Mouse (Mus musculus): Measurements from ENCODE around the gene Proser1.

DNA sequence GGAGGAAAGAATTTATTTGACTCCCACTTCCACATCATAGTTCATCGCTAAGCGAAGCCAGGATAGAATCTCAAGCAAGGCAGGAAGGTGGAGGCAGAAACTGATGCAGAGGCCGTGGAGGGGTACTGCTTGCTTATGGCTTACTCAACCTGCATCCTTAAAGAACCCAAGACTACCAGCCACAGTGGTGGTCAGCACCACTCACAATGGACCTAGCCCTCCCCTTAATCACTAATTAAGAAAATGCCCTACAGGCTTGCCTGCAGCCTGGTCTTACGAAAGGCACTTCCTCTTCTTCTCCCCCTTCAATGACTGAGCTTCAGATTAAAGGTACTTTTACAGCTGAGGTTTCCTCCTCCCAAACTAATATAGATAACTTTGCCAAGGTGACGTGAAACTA lies 26.9 kb upstream of the Proser1 start:
- TF ChIP-seq CTCF (IDR thresholded peaks at IDR 0.05; ENCODE audit: control insufficient read depth, insufficient read depth, insufficient replicate concordance, low read depth, low read length) (no peak), POLR2A (IDR thresholded peaks at IDR 0.05; ENCODE audit: control insufficient read depth, low read depth, low read length) (no peak)
